Mouse (Mus musculus): Measurements from ENCODE around the gene Mdh2. TPM values are rescaled to one million over a fixed set of nuclear protein-coding genes. Genes with fewer than 3 reads are reported as not detected.

The Mdh2 gene
- polyA plus RNA-seq (2015; fragmentation: Nextera tagmentation; extraction: Ambion mirVana): 554 and 557 TPM in 2 replicates

GRCm38 (mm10) chr5:135778471-135779445 is at the start of gene Mdh2:
Gene Mdh2 (plus strand): TSS chr5:135778480.
- H3K27me3 ChIP-seq: no peaks in the 10 kb centered on the region
- ATAC-seq (replicated peaks): peak; percentile 98
- H3K9ac ChIP-seq (replicated peaks): peak within 1 kb of the TSS; percentile 92
- WGBS: 2% methylated on average over 70 of the region's 70 CpGs
- no peaks in the 10 kb centered on the region for H3K9me3 ChIP-seq
- peak within 1 kb of the TSS; percentile 90 for H3K27ac ChIP-seq (replicated peaks)
- peak within 1 kb of the TSS; percentile 78 for H3K4me2 ChIP-seq (replicated peaks)
- H3K36me3 ChIP-seq: peaks cover 13% of the 10 kb centered on the region
- peak within 1 kb of the TSS; percentile 79 for H3K4me3 ChIP-seq
- peaks cover 27% of the 10 kb centered on the region for H3K4me1 ChIP-seq

- no peak for ATAC-seq (replicated peaks)
- no peak overlapping the region for H3K4me2 ChIP-seq (replicated peaks)
- H3K9ac ChIP-seq (replicated peaks): no peak overlapping the region
- peaks cover 35% of the 10 kb centered on the region for H3K4me1 ChIP-seq
- H3K27ac ChIP-seq (replicated peaks): no peak overlapping the region
- no peaks in the 10 kb centered on the region for H3K9me3 ChIP-seq
- 91% methylated on average over 13 of the region's 13 CpGs for WGBS
- peaks cover 58% of the 10 kb centered on the region for H3K36me3 ChIP-seq
- no peaks in the 10 kb centered on the region for H3K27me3 ChIP-seq
- H3K4me3 ChIP-seq: no peak overlapping the region
These were observed 48.9 kb upstream of the Mdh2 start for GRCm38 (mm10) chr5:135729351-135729750.

GRCm38 (mm10) chr5:135730278-135730677 is 48.0 kb upstream of the Mdh2 start:
- no peaks in the 10 kb centered on the region for H3K27me3 ChIP-seq
- no peak overlapping the region for H3K4me2 ChIP-seq (replicated peaks)
- H3K4me3 ChIP-seq: no peak overlapping the region
- H3K9me3 ChIP-seq: no peaks in the 10 kb centered on the region
- no peak overlapping the region for H3K27ac ChIP-seq (replicated peaks)
- H3K9ac ChIP-seq (replicated peaks): no peak overlapping the region
- peaks cover 26% of the 10 kb centered on the region for H3K4me1 ChIP-seq
- 94% methylated on average over 10 of the region's 10 CpGs for WGBS
- peaks cover 67% of the 10 kb centered on the region for H3K36me3 ChIP-seq
- no peak for ATAC-seq (replicated peaks)

- H3K9ac ChIP-seq (replicated peaks): no peak overlapping the region
- no peak overlapping the region for H3K27ac ChIP-seq (replicated peaks)
- WGBS: 97% methylated on average over 10 of the region's 10 CpGs
- no peaks in the 10 kb centered on the region for H3K9me3 ChIP-seq
- H3K36me3 ChIP-seq: peaks cover 72% of the 10 kb centered on the region
- no peak overlapping the region for H3K4me2 ChIP-seq (replicated peaks)
- H3K27me3 ChIP-seq: no peaks in the 10 kb centered on the region
- no peak overlapping the region for H3K4me3 ChIP-seq
- peaks cover 19% of the 10 kb centered on the region for H3K4me1 ChIP-seq
- no peak for ATAC-seq (replicated peaks)
These were observed 47.4 kb upstream of the Mdh2 start for GRCm38 (mm10) chr5:135730916-135731315.

GRCm38 (mm10) chr5:135731322-135731721 is 47.0 kb upstream of the Mdh2 start:
- Histone ChIP-seq H3K4me3 (no peak overlapping the region), H3K4me1 (peaks cover 15% of the 10 kb centered on the region), H3K36me3 (peaks cover 76% of the 10 kb centered on the region), H3K27me3 (no peaks in the 10 kb centered on the region), H3K9ac (replicated peaks) (no peak overlapping the region), H3K4me2 (replicated peaks) (no peak overlapping the region), H3K9me3 (no peaks in the 10 kb centered on the region), H3K27ac (replicated peaks) (no peak overlapping the region)
- WGBS: 96% methylated on average over 16 of the region's 16 CpGs
- ATAC-seq (replicated peaks): no peak

DNA sequence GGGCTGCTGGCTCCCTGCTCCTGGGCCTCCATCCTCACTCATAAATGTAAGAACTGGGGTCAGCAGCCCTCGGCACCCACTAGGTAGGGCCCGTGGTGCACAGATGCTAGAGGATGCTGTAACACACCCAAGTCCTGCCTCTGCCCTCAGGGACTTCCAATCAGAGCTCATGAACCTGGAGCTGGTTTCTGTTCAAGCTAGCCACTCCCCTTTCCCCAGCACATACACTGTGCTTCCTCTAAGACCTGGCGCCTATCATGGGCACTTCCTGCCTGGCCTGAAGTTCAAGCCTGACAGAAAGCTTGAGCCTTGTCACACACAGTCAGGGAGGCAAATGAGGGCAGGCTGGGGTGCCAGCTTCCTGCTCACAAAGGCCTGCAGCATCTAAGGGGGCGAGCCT is 45.2 kb upstream of the Mdh2 start:
- H3K9ac ChIP-seq (replicated peaks): no peak overlapping the region
- peaks cover 89% of the 10 kb centered on the region for H3K36me3 ChIP-seq
- no peak for ATAC-seq (replicated peaks)
- H3K9me3 ChIP-seq: no peaks in the 10 kb centered on the region
- H3K4me3 ChIP-seq: no peak overlapping the region
- WGBS: 92% methylated on average over 4 of the region's 4 CpGs
- H3K4me1 ChIP-seq: no peaks in the 10 kb centered on the region
- no peak overlapping the region for H3K4me2 ChIP-seq (replicated peaks)
- no peaks in the 10 kb centered on the region for H3K27me3 ChIP-seq
- no peak overlapping the region for H3K27ac ChIP-seq (replicated peaks)

DNA sequence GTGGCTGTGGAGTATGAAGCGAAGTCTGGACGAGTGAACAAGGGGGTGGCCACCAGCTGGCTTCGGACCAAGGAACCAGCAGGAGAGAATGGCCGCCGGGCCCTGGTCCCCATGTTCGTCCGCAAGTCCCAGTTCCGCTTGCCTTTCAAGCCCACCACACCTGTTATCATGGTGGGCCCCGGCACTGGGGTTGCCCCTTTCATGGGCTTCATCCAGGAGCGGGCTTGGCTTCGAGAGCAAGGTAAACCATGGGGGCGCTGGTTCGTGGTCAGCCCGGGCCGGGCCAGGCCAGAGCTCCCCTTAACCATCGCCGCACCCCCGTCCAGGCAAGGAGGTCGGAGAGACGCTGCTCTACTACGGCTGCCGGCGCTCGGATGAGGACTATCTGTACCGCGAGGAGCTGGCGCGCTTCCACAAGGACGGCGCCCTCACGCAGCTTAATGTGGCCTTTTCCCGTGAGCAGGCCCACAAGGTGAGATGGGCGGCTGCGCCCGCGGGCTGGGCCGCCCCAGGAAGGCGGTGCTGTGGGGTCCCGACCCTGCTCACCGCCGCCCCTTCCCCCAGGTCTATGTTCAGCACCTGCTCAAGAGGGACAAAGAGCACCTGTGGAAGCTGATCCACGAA is 44.1 kb upstream of the Mdh2 start:
- H3K9me3 ChIP-seq: no peaks in the 10 kb centered on the region
- ATAC-seq (replicated peaks): no peak
- H3K27me3 ChIP-seq: no peaks in the 10 kb centered on the region
- H3K36me3 ChIP-seq: peaks cover 84% of the 10 kb centered on the region
- H3K4me2 ChIP-seq (replicated peaks): no peak overlapping the region
- H3K27ac ChIP-seq (replicated peaks): no peak overlapping the region
- H3K4me3 ChIP-seq: no peak overlapping the region
- H3K4me1 ChIP-seq: no peaks in the 10 kb centered on the region
- 95% methylated on average over 42 of the region's 42 CpGs for WGBS
- H3K9ac ChIP-seq (replicated peaks): no peak overlapping the region

- WGBS: 92% methylated on average over 13 of the region's 13 CpGs
- ATAC-seq (replicated peaks): no peak
- Histone ChIP-seq H3K27me3 (no peaks in the 10 kb centered on the region), H3K4me2 (replicated peaks) (no peak overlapping the region), H3K36me3 (peaks cover 77% of the 10 kb centered on the region), H3K4me3 (no peak overlapping the region), H3K27ac (replicated peaks) (no peak overlapping the region), H3K9me3 (no peaks in the 10 kb centered on the region), H3K9ac (replicated peaks) (no peak overlapping the region), H3K4me1 (no peaks in the 10 kb centered on the region)
These were observed 42.5 kb upstream of the Mdh2 start for GRCm38 (mm10) chr5:135735741-135736140.

DNA sequence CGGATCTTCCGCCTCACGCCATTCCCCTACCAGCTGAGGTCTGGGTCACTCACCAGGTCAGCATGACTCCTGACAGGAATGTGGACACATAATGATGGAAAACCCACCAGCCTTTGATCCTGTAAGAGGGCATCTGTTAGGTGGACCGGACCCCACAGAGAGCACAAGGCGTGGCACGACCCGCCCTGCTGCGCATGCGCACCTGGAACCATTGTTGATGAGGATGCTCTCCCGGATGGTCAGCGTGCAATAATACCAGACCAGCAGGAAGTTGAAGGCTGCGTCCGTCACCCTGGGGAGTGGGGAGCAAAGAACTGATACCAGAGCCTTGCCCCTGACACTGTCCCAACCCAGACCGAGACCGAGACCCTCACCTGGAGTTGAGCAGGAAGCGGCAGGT is 41.7 kb upstream of the Mdh2 start:
- Histone ChIP-seq H3K9me3 (no peaks in the 10 kb centered on the region), H3K27ac (replicated peaks) (no peak overlapping the region), H3K27me3 (no peaks in the 10 kb centered on the region), H3K36me3 (peaks cover 70% of the 10 kb centered on the region), H3K4me2 (replicated peaks) (no peak overlapping the region), H3K4me3 (no peak overlapping the region), H3K4me1 (no peaks in the 10 kb centered on the region), H3K9ac (replicated peaks) (no peak overlapping the region)
- WGBS: 95% methylated on average over 16 of the region's 16 CpGs
- ATAC-seq (replicated peaks): no peak

- Histone ChIP-seq H3K27me3 (no peaks in the 10 kb centered on the region), H3K4me3 (no peak overlapping the region), H3K9ac (replicated peaks) (no peak overlapping the region), H3K4me2 (replicated peaks) (no peak overlapping the region), H3K9me3 (no peaks in the 10 kb centered on the region), H3K36me3 (peaks cover 66% of the 10 kb centered on the region), H3K4me1 (0 out of 2 replicates have a peak, but pooled peaks cover under 1% of the 10 kb centered on the region), H3K27ac (replicated peaks) (no peak overlapping the region)
- 80% methylated on average over 7 of the region's 7 CpGs for WGBS
- ATAC-seq (replicated peaks): no peak
These were observed 41.1 kb upstream of the Mdh2 start for GRCm38 (mm10) chr5:135737154-135737553.

DNA sequence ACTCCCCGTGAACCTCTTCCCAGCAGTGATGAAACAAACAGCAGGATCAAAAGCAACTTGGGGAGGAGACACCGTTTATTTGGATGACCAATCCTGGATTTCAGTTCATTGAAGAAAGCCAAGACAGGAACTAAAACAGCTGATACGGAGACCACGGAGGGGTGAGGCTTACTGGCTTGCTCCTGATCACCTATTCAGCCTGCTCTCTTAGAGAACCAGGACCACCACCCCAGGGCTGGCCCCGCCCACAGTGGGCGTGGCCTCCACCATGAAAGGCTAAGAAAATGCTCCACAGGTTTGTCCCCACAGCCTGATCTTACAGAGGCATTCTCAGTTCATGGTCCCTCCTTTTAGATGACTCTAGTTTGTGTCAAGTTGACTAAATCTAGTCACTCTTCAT is 40.0 kb upstream of the Mdh2 start:
- ATAC-seq (replicated peaks): no peak
- Histone ChIP-seq H3K36me3 (peaks cover 55% of the 10 kb centered on the region), H3K4me2 (replicated peaks) (no peak overlapping the region)

DNA sequence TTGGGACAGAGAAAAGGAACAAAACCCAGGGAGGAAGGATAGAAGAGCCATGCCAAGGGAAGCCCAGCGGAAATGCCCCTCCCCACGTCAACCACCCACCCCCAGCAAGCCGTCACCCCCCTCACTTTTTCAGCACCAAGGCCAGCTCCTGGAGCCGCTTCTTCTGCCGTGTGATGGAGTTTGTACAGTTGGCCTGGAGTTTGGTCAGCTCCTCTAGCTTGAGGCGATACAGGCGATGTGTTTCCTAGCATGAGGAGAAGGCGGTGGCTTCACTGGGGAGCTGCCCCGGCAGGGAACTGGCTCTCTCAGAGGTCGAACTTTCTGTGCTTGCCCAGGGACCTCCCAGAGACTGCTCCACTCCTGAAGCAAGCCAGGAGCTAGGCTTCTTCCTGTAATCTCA is 36.1 kb upstream of the Mdh2 start:
- H3K9ac ChIP-seq (replicated peaks): no peak overlapping the region
- H3K36me3 ChIP-seq: peaks cover 19% of the 10 kb centered on the region
- no peak overlapping the region for H3K27ac ChIP-seq (replicated peaks)
- H3K27me3 ChIP-seq: no peaks in the 10 kb centered on the region
- no peak for ATAC-seq (replicated peaks)
- 67% methylated on average over 10 of the region's 10 CpGs for WGBS
- no peak overlapping the region for H3K4me2 ChIP-seq (replicated peaks)
- H3K4me3 ChIP-seq: no peak overlapping the region
- H3K9me3 ChIP-seq: no peaks in the 10 kb centered on the region
- H3K4me1 ChIP-seq: peaks cover 21% of the 10 kb centered on the region

More for the DNA sequence above, 40.0 kb upstream of the Mdh2 start:
- Histone ChIP-seq H3K9me3 (no peaks in the 10 kb centered on the region), H3K4me3 (no peak overlapping the region), H3K9ac (replicated peaks) (no peak overlapping the region), H3K27me3 (no peaks in the 10 kb centered on the region), H3K27ac (replicated peaks) (no peak overlapping the region), H3K4me1 (peaks cover 12% of the 10 kb centered on the region)
- 36% methylated on average over 6 of the region's 6 CpGs for WGBS

All from forebrain, embryonic 15.5 days (tissue).